Mouse (Mus musculus): ENCODE results near the gene Cdh1.
A peak's percentile ranks its signal among the peaks of the same experiment; 100 is the strongest.

The Cdh1 gene

DNA sequence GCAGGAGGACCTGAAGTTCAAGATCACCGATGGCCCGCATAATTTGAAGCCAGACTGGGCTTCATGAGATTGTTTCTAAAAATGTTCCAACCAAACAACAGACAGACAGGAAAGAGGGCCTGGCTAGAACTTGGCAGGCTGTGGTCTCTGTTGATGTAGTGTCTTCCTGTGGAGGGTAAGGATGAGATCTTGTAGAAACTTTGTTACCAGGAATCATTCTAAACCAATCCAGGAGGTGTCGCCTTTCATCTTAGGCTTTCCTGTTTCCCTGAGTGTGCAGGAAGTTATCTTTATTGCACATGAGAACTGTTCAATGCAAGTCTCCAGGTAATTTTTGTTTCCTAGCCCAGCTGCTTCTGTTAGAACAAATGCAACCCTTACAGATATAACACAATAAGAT lies 48.8 kb downstream of the Cdh1 start:
- no peak for DNase-seq (ENCODE audit: low read depth, low spot score)

GRCm38 (mm10) chr8:106656046-106656445 lies 52.9 kb downstream of the Cdh1 start:
- DNase-seq (ENCODE audit: low read depth, low spot score), result no peak

DNA sequence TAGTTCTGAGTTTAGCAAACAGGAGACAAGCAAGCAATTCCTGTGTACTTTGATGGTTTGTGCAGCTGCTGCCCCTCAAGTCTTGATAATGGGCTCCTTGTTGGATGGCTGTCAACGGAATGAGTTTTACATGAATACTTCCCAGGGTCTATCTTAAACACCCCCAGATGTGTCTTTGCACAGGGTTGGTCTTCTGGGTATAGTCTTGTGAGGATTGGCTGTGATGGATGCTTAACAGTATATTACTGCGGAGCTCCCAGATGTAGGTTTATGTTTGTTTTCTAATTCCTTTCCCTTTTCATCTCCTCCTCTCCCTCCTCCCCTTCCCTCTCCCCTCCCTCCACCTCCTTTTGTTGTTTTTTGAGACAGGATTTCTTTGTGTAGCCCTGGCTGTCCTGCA lies 69.6 kb downstream of the Cdh1 start:
- DNase-seq (ENCODE audit: low read depth, low spot score), result no peak

- peak; percentile 58 for DNase-seq (ENCODE audit: low read depth, low spot score)
These were observed 71.2 kb downstream of the Cdh1 start for GRCm38 (mm10) chr8:106674318-106674717.

DNA sequence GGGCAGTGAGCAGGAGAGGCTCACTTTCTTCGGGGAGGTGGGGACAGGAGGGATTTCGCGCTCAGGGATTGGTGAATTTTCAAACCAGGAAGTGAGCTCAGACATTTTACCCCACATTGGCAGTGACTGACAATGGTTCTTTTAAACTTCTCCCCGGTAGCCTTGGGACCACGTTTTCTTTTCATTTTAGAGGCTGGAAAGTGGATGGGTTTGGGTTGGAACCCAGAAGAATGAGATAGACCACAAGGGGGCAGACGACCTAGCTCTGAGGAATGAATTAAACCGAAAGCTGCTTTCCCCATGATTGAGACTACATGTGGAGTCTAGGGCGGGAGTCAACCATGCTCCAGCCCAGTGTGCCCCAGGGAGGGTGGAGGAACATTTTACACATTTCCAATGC lies 71.7 kb downstream of the Cdh1 start:
- DNase-seq (ENCODE audit: low read depth, low spot score), result peak; percentile 96

DNA sequence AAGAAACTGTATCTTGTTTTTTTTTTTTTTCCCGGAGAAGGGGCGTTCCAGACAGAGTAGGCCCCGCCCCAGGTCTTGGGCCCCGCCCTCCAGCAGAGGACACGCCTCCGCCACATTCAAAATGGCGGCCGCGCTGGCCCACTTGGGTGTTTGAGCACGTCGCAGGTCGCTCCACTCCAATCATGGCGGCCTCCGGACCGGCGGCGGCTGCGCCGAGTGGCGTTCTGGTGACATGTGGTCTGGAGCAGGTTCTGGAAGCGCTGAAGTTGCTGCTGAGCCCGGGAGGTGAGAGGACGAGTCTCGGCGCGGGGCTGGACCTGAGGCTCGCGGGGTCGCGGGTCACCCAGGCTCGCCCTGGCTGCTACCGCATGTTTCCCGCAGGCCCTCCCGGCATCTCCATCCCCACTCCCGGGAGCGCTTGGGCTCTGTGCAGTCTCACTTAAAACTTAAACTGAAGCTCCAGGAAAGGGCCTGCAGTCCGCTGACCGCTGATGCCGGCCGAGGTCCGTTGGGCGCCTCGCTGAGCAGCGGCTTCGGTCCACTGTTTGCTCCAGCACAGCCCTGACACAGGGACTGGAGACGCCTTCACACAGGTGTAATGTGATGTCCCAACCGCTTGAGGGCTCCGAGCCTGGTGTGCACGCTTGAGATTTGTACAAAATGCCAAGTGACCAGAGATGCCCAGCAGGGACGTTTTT lies 80.0 kb downstream of the Cdh1 start, which contains the start of gene Tango6:
Gene Tango6 (plus strand): TSS at position 98 of the 698 bp plus-strand sequence.
- DNase-seq (ENCODE audit: low read depth, low spot score), result peak; percentile 92

DNA sequence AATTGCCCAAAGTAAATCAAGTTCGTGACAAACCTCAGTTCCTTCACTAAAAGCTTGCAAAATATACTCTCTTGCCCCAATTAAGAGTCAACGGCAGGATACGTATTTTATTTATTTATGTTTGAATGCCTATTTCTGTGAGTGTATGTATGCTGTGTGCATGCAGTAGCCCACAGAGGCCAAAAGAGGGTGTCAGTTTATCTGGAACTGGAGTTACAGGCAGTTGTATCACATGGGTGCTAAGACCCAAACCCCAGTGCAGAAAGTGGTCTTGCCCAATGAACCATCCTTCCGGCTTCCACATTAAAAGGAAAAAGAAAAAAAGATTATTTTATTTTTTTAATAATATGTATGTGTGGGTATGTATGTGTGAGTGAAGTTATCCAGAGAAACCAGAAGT lies 81.2 kb downstream of the Cdh1 start:
- DNase-seq (ENCODE audit: low read depth, low spot score), result peak; percentile 54

DNA sequence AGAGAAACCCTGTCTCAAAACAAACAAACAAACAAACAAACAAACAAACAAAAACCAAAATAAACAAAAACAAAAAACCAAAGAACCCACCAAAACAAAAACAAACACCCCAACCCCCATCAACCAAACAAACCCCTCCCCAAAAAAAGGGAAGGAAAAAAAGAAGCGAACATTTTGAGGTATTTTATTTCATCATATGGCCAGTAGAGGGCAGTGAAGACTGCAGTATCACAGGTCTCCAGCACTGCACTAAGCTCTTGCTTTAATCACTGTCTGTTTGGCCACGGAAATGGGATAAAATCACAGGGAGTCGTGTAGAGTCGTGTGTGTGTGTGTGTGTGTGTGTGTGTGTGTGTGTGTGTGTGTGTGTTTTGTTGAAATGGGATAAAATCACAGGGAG lies 84.3 kb downstream of the Cdh1 start:
- DNase-seq (ENCODE audit: low read depth, low spot score), result peak; percentile 68

DNA sequence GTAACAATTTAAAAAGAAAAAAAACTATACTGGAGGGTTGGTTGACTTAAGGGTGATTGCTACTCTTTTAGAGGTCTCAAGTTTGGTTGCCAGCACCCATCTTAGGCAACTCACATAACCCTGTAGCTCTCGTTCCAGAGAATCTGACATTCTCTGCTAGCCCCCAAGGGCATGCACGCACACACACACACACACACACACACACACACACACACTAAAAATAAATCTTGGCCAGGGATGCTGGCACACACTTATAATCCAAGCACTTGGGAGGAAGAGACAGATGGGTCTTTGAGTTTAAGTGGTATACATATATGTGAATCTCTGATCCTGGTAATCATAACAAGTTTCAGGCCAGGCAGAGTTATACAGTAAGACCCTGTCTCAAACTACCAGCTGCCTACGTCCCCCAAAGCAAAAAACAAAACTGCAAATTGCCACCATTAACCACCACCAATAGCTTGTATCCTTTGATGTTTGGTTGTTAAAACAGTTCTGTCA lies 94.6 kb downstream of the Cdh1 start:
- DNase-seq (ENCODE audit: low read depth, low spot score), result no peak

DNA sequence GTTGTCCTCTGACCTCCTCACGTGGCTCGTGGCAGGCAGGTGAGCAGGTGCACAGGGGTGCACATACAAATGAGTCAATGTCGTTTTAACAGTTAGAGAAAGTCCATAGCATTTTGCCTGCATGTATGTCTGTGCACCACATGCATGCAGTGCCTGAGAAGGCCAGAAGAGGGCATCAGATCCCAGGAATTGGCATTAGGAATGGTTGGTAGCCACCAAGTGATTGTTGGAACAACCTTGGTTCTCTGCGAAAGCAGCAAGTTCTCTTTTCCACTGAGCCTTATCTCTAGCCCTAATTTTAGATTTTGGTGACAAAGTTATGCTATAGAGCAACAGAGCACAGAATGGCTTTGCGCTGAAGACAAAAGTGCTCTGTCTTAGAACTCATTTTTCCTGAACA lies 96.4 kb downstream of the Cdh1 start:
- peak; percentile 75 for DNase-seq (ENCODE audit: low read depth, low spot score)

- DNase-seq (ENCODE audit: low read depth, low spot score), result no peak
These were observed 97.0 kb downstream of the Cdh1 start for GRCm38 (mm10) chr8:106700131-106700530.

DNA sequence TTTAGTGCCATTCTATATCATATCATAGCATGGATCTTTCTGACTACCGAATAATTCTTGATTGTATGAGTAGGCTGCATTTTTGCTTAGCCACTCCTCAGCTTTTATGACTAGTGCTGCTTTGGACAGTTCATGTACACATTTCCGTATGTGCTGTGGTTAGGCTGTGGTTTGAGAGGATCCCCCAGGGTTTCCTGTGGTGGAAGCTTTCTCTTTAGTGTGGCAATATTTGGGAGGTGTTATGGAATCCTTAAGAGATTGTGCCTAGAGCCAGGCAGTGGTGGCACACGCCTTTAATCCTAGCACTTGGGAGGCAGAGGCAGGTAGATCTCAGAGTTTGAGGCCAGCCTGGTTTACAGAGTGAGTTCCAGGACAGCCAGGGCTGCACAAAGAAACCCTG lies 98.2 kb downstream of the Cdh1 start:
- no peak for DNase-seq (ENCODE audit: low read depth, low spot score)

GRCm38 (mm10) chr8:106704199-106704900 lies 101.2 kb downstream of the Cdh1 start:
- DNase-seq (ENCODE audit: low read depth, low spot score), result no peak

DNA sequence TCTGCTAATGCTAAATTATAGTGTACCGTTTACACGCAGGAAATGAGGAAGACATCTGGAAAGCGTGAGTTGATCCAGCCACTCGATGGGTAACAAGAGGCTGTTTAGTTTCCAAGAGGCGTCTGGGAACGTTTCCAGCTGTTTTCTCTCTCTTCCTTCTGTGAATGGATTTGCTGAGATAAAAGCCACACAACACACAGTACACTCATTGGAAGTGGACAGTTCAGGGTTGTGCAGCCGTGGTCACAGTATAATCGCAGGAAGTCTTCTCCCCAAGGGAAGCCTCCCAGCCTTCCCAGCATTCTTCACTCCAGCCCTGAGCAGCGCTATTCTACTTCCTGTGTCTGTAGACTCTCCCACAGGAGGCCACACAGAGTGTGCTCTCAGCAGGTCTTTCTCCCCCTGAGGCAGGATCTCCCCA lies 101.8 kb downstream of the Cdh1 start:
- DNase-seq (ENCODE audit: low read depth, low spot score), result peak; percentile 55

DNA sequence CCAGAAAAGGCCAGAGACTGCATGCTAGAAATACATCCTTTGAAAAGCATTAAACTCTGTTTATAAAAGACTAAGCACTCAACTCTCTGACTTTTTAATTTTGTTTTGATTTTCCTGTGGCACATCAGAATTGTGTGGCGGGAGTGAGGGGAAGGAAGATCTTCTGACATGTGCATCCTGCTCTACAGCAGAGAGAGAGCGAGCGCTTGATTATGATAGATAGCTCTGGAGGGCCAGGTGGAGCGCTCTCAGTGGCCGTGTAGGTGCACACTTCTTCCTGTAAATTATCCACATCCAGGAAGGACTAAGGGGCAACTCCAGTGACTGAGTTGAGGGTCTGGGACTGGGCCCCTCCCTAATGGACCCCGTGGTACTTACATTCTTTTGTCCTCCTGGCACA lies 103.0 kb downstream of the Cdh1 start:
- no peak for DNase-seq (ENCODE audit: low read depth, low spot score)

DNA sequence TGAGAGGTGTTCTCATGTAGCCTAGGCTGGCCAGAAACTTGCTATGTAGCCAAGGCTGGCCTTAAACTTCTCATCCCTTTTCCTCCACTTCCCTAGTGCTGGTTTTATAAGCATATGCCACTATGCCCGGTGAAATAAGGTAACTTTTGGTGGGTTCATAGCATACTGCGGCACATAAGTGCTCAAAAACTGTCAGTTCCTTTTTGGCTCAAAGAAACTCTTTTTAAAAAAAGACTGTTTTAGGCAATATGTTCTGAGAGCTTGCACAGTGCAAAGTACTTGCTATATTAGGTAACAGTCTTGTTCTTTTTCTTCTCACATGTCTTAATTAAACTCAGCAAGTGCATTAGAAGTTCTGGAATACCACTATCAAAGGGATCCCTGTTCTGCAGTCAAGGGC lies 106.9 kb downstream of the Cdh1 start:
- DNase-seq (ENCODE audit: low read depth, low spot score), result no peak

GRCm38 (mm10) chr8:106712487-106712886 lies 109.3 kb downstream of the Cdh1 start:
- no peak for DNase-seq (ENCODE audit: low read depth, low spot score)

DNA sequence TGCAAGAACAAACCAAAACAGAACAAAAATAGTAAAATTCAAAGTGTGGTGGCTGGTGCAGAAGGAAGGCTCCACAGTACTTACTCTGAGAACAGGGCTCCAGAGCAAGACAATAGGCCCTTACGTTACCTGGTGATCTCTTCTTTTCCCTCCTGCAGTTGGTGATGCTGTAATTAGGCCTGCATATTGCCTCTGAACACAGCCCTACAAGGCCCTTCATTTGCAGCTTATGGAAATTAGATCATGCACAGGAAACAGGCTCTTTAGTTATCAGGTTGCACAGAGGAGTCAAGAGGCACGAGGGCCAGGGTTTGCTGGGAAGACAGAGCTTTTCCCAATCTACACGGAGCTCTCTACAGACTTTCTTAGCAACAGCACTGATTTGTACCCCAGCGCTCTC lies 111.1 kb downstream of the Cdh1 start:
- no peak for DNase-seq (ENCODE audit: low read depth, low spot score)

- peak; percentile 73 for DNase-seq (ENCODE audit: low read depth, low spot score)
These were observed 114.9 kb downstream of the Cdh1 start for GRCm38 (mm10) chr8:106718091-106718500.
